Mouse (Mus musculus) limb, embryonic 15.5 days (tissue): ENCODE results near the gene Cep72. TPM values are rescaled to one million over a fixed set of nuclear protein-coding genes. Genes with fewer than 3 reads are reported as not detected.
"Not testable (repeated sequence)": the region's sequence is repeated elsewhere in the genome, so short reads cannot be mapped to it uniquely, and the experiment has no call there.

Source experiments
- ATAC-seq: fragments of 200-750 bp; cut with Nextera tagmentation; 2 replicates; pipeline ENCODE4 v1.8.0; 2017; ENCODE audit warnings: low read depth, moderate TSS enrichment; ENCODE audit not compliant: insufficient number of reproducible peaks, low FRiP score, low TSS enrichment
- H3K27ac ChIP-seq: fragments of 300-500 bp; sonication (generic); 2 replicates; pipeline ENCODE4 v1.5.1; 2015; ENCODE audit warnings: moderate library complexity, mild to moderate bottlenecking, inconsistent platforms
- H3K27me3 ChIP-seq: fragments of 300-500 bp; sonication (generic); 2 replicates; pipeline ENCODE4 v1.6.1; 2015; ENCODE audit warnings: inconsistent platforms
- H3K36me3 ChIP-seq: fragments of 300-500 bp; sonication (generic); 2 replicates; pipeline ENCODE4 v1.6.1; 2015; ENCODE audit warnings: inconsistent platforms
- H3K4me1 ChIP-seq: fragments of 300-500 bp; sonication (generic); 2 replicates; pipeline ENCODE4 v1.6.1; 2015; ENCODE audit warnings: inconsistent platforms
- H3K4me2 ChIP-seq: fragments of 300-500 bp; sonication (generic); 2 replicates; pipeline ENCODE4 v1.6.1; 2015; ENCODE audit warnings: mild to moderate bottlenecking, inconsistent platforms
- H3K4me3 ChIP-seq: fragments of 300-500 bp; sonication (generic); 2 replicates; pipeline ENCODE4 v1.5.1; 2015; ENCODE audit warnings: mild to moderate bottlenecking, inconsistent platforms
- H3K9ac ChIP-seq: fragments of 300-500 bp; sonication (generic); 2 replicates; pipeline ENCODE4 v1.6.1; 2015; ENCODE audit warnings: inconsistent platforms
- H3K9me3 ChIP-seq: fragments of 300-500 bp; sonication (generic); 2 replicates; pipeline ENCODE4 v1.6.1; 2016; ENCODE audit warnings: inconsistent platforms
- WGBS: fragments of 180-500 bp; shearing (Covaris S2); methylation state at CpG from one replicate; pipeline ENCODE4 v1.1.7; 2015; 5-methylcytosine and 5-hydroxymethylcytosine counted together
- polyA plus RNA-seq: library from polyadenylated mRNA; unstranded; fragments of >200 nt; fragmentation: Nextera tagmentation; extraction: Ambion mirVana; gene quantifications from 2 replicates; pipeline ENCODE4 v1.2.1, GENCODE M21; 2015

Cep72 gene
- polyA plus RNA-seq, 1 experiment from 2014 or later = 10.9 TPM

DNA sequence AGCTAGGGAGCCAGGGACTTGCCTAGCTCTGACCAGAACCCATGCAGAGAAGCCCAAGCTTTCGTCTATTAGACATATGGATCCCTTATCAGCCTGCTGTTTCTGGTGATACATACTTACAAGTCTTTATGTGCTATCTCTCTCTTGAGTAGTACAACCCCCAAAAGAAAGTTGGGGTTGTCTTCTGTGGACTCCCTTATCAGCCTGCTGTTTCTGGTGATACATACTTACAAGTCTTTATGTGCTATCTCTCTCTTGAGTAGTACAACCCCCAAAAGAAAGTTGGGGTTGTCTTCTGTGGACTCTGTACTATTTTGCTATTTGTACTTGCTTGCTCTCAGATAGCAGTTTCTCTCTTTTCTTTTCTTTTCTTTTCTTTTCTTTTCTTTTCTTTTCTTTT, 9.1 kb upstream of the Cep72 start:
- not testable (repeated sequence) for H3K4me2 ChIP-seq, H3K4me3 ChIP-seq, H3K9me3 ChIP-seq, H3K27ac ChIP-seq, H3K27me3 ChIP-seq, H3K36me3 ChIP-seq, H3K4me1 ChIP-seq, ATAC-seq, H3K9ac ChIP-seq
- 86% methylated on average over 1 of the region's 1 CpGs for WGBS

DNA sequence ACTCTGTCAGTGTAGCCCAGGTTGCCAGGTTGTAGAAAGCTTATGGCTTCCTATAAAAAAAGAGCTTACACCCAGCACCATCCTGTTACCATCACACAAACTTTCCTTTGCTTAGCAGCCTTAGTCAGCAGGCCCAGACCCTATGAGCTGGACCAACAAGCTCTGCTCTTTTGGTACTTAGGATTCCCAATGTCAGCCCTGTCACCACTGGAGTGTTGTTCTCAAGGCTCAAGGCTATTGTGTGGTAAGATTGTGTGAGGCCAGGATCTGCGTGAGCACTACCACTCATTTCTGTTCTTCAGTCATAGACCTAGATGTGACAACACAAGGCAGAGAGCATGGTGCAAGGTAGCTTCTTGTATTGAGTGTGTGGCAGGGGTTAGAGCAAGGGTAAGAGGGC, 4.5 kb upstream of the Cep72 start:
- Histone ChIP-seq H3K4me1 (no peaks in the 10 kb centered on the region), H3K36me3 (no peaks in the 10 kb centered on the region), H3K27me3 (no peaks in the 10 kb centered on the region), H3K27ac (no peak overlapping the region), H3K4me2 (no peak overlapping the region), H3K9ac (no peak overlapping the region), H3K9me3 (no peaks in the 10 kb centered on the region), H3K4me3 (no peak overlapping the region)
- no peak for ATAC-seq
- 91% methylated on average over 1 of the region's 1 CpGs for WGBS

- 72% methylated on average over 1 of the region's 1 CpGs for WGBS
- H3K9me3 ChIP-seq = no peaks in the 10 kb centered on the region
- ATAC-seq = no peak
- H3K9ac ChIP-seq = no peak overlapping the region
- H3K4me2 ChIP-seq = no peak overlapping the region
- no peak overlapping the region for H3K27ac ChIP-seq
- H3K4me1 ChIP-seq = no peaks in the 10 kb centered on the region
- H3K36me3 ChIP-seq = no peaks in the 10 kb centered on the region
- no peak overlapping the region for H3K4me3 ChIP-seq
- H3K27me3 ChIP-seq = no peaks in the 10 kb centered on the region
Measured at GRCm38 (mm10) chr13:74063340-74064050, 1.4 kb upstream of the Cep72 start.

GRCm38 (mm10) chr13:74062378-74063128, 454 bp upstream of the Cep72 start:
- ATAC-seq = no peak
- Histone ChIP-seq H3K27me3 (no peaks in the 10 kb centered on the region), H3K4me1 (no peaks in the 10 kb centered on the region), H3K9me3 (no peaks in the 10 kb centered on the region), H3K27ac (no peak overlapping the region; the same call in 1 of the 2 replicates), H3K4me3 (peak overlapping the region; percentile 87), H3K36me3 (peaks cover 6% of the 10 kb centered on the region; the same call in 1 of the 2 replicates), H3K4me2 (peak overlapping the region; percentile 52), H3K9ac (peak overlapping the region; percentile 75; the same call in 1 of the 2 replicates)
- WGBS = 27% methylated on average over 9 of the region's 11 CpGs

- H3K36me3 ChIP-seq = peaks cover 12% of the 10 kb centered on the region; the same call in 1 of the 2 replicates
- no peak overlapping the region for H3K4me2 ChIP-seq
- WGBS = 94% methylated on average over 9 of the region's 9 CpGs
- H3K4me1 ChIP-seq = no peaks in the 10 kb centered on the region
- H3K27me3 ChIP-seq = no peaks in the 10 kb centered on the region
- no peaks in the 10 kb centered on the region for H3K9me3 ChIP-seq
- no peak overlapping the region for H3K9ac ChIP-seq
- no peak overlapping the region for H3K27ac ChIP-seq
- no peak for ATAC-seq
- H3K4me3 ChIP-seq = no peak overlapping the region
Measured at GRCm38 (mm10) chr13:74058081-74058480, 4.0 kb downstream of the Cep72 start.

- H3K4me1 ChIP-seq = no peaks in the 10 kb centered on the region
- 90% methylated on average over 1 of the region's 1 CpGs for whole genome bisulfite sequencing
- H3K9me3 ChIP-seq = no peaks in the 10 kb centered on the region
- no peaks in the 10 kb centered on the region for H3K27me3 ChIP-seq
- no peak for ATAC-seq
- no peak overlapping the region for H3K9ac ChIP-seq
- peaks cover 14% of the 10 kb centered on the region; the same call in 1 of the 2 replicates for H3K36me3 ChIP-seq
- H3K27ac ChIP-seq = no peak overlapping the region
- no peak overlapping the region for H3K4me3 ChIP-seq
- H3K4me2 ChIP-seq = no peak overlapping the region
Measured at GRCm38 (mm10) chr13:74056194-74056593, 5.9 kb downstream of the Cep72 start.

- Histone ChIP-seq H3K36me3 (peaks cover 45% of the 10 kb centered on the region), H3K4me2 (no peak overlapping the region), H3K9me3 (no peaks in the 10 kb centered on the region), H3K27me3 (no peaks in the 10 kb centered on the region), H3K27ac (no peak overlapping the region), H3K9ac (no peak overlapping the region), H3K4me1 (no peaks in the 10 kb centered on the region), H3K4me3 (no peak overlapping the region)
- ATAC-seq = no peak
- WGBS = 78% methylated on average over 3 of the region's 3 CpGs
Measured at GRCm38 (mm10) chr13:74039926-74040325, 22.2 kb downstream of the Cep72 start.

- Histone ChIP-seq H3K27me3 (no peaks in the 10 kb centered on the region), H3K4me3 (no peak overlapping the region), H3K4me2 (no peak overlapping the region), H3K36me3 (peaks cover 27% of the 10 kb centered on the region), H3K9ac (no peak overlapping the region), H3K4me1 (no peaks in the 10 kb centered on the region), H3K9me3 (no peaks in the 10 kb centered on the region), H3K27ac (no peak overlapping the region)
- ATAC-seq = no peak
- WGBS = 92% methylated on average over 2 of the region's 2 CpGs
Measured at GRCm38 (mm10) chr13:74035776-74036175, 26.3 kb downstream of the Cep72 start.

- Histone ChIP-seq H3K27ac (no peak overlapping the region), H3K27me3 (no peaks in the 10 kb centered on the region), H3K4me2 (no peak overlapping the region), H3K9ac (no peak overlapping the region), H3K4me1 (no peaks in the 10 kb centered on the region), H3K36me3 (peaks cover 21% of the 10 kb centered on the region), H3K4me3 (no peak overlapping the region), H3K9me3 (no peaks in the 10 kb centered on the region)
- ATAC-seq = no peak
- WGBS = 57% methylated on average over 2 of the region's 2 CpGs
Measured at GRCm38 (mm10) chr13:74034756-74035155, 27.3 kb downstream of the Cep72 start.

DNA sequence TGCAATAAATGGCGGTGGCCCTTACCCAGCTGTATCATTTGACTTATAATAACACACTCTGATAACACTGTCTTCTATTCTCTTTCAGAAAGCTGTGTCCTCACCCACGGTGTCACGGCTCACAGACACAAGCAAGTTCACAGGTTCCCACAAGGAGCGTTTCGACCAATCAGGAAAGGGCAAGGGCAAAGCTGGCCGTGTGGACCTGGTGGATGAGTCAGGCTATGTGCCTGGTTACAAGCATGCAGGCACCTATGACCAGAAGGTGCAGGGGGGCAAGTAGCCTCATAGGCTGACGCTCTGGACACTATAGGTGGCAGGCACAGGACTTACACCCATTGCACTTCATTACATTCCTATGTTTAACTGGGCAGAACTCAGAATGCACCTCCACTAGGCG, 31.0 kb downstream of the Cep72 start:
- no peak overlapping the region for H3K4me3 ChIP-seq
- H3K27ac ChIP-seq = no peak overlapping the region
- no peaks in the 10 kb centered on the region for H3K9me3 ChIP-seq
- 0 out of 2 replicates have a peak, but pooled peaks cover 2% of the 10 kb centered on the region for H3K36me3 ChIP-seq
- 0 out of 2 replicates have a peak, but pooled peaks cover under 1% of the 10 kb centered on the region for H3K4me1 ChIP-seq
- 81% methylated on average over 8 of the region's 8 CpGs for WGBS
- no peak overlapping the region for H3K4me2 ChIP-seq
- H3K9ac ChIP-seq = no peak overlapping the region
- H3K27me3 ChIP-seq = no peaks in the 10 kb centered on the region
- no peak for ATAC-seq

GRCm38 (mm10) chr13:74030691-74031090, 31.4 kb downstream of the Cep72 start:
- no peak for ATAC-seq
- Histone ChIP-seq H3K4me3 (no peak overlapping the region), H3K4me2 (no peak overlapping the region), H3K9ac (no peak overlapping the region), H3K27me3 (no peaks in the 10 kb centered on the region), H3K36me3 (0 out of 2 replicates have a peak, but pooled peaks cover 2% of the 10 kb centered on the region), H3K4me1 (0 out of 2 replicates have a peak, but pooled peaks cover 4% of the 10 kb centered on the region), H3K9me3 (no peaks in the 10 kb centered on the region), H3K27ac (no peak overlapping the region)
- 80% methylated on average over 7 of the region's 7 CpGs for WGBS

DNA sequence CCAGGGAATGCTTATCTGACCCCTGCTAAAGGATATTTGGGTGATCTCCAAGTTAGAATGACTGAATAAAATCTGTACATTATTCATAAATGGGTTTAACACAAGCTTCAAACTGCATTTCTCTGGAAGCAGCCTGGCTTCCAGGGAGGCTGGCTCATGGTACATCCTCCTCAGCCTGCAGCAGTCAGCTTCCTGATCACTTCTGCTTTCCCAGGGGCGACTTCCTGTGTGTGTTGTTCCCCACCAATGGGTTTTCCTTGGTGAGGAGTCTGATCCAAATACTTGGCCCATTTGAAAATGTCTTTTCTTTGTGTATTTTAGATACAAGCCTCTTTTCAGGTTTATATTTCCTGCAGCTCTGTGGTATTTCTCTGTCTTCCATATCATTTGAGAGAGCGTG, 33.1 kb downstream of the Cep72 start:
- H3K4me2 ChIP-seq = no peak overlapping the region
- ATAC-seq = no peak
- no peak overlapping the region for H3K9ac ChIP-seq
- 0 out of 2 replicates have a peak, but pooled peaks cover 2% of the 10 kb centered on the region for H3K36me3 ChIP-seq
- H3K27me3 ChIP-seq = no peaks in the 10 kb centered on the region
- H3K9me3 ChIP-seq = no peaks in the 10 kb centered on the region
- 71% methylated on average over 2 of the region's 2 CpGs for WGBS
- H3K4me3 ChIP-seq = no peak overlapping the region
- no peak overlapping the region for H3K27ac ChIP-seq
- peaks cover 9% of the 10 kb centered on the region; the same call in 1 of the 2 replicates for H3K4me1 ChIP-seq
